Mouse (Mus musculus) c-Kit-positive CD71-negative TER-119-negative erythroid progenitor cells, embryonic 14.5 days (primary cell): Measurements from ENCODE around the gene Calhm3.
"Not testable (repeated sequence)": the region's sequence is repeated elsewhere in the genome, so short reads cannot be mapped to it uniquely, and the experiment has no call there.

ENCODE experiments used
- DNase-seq: peaks from one replicate; pipeline ENCODE4 v3.0.0-alpha.2; 2013; ENCODE audit warnings: low read depth

Gene Calhm3

GRCm38 (mm10) chr19:47167617-47168214 lies 10.2 kb upstream of the Calhm3 start:
- DNase-seq: no peak

DNA sequence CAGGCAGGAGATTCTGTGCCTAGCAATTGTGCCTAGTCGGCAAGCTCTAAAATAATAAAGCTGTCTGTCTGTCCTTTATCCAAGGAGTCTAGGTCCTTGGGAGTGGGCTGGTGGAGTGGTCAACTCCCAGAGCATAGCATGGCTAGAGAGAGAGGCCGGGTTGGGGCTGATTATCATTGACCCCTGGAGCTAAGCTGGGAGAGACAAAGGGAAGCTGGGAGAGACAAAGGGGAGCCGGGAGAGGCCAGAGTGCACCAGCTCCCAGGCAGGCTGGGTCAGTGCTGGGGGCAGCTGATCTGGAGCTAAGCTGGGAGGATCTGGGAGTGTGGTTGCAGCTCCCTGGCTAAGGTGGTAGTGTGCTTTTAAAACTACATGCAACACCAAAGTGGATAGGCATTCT lies 9.2 kb upstream of the Calhm3 start:
- DNase-seq: no peak

- no peak for DNase-seq
Observed at GRCm38 (mm10) chr19:47163176-47163744, 5.7 kb upstream of the Calhm3 start.

DNA sequence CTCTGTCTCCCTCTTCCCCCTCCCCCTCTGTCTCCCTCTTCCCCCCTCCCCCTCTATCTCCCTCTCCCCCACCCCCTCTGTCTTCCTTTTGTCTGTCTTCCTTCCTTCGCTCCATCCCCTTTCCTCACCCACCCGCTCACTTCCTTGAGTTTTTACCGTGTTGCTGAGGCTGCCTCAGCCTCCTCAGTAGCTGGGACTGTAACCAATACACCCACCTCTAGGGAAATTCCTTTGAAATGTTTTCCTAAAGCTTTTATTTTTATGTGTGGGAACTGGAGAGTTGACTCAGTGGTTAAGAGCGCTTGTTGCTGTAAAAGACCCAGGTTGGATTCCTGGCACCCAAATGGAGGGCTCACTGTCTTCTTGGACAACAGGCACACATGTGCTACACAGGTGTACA lies 4.1 kb upstream of the Calhm3 start:
- no peak for DNase-seq

GRCm38 (mm10) chr19:47153767-47154166 lies 3.8 kb downstream of the Calhm3 start:
- DNase-seq: no peak

DNA sequence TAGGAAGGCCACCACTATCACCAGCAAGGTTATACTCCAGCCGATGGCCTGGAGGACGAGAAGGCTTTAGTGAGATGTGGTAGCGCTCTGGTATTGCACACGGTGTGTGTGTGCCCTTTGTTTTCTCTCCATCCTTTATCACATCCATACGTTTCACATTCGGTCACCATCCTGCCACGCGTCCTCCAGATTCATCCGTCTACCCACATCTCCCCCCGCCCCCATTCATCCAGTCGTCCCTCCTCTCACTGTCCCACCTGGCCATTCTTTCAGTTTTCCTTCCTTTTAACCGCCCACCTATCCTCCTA lies 5.5 kb downstream of the Calhm3 start:
- no peak for DNase-seq

GRCm38 (mm10) chr19:47151332-47152061 lies 6.1 kb downstream of the Calhm3 start:
- DNase-seq: no peak

DNA sequence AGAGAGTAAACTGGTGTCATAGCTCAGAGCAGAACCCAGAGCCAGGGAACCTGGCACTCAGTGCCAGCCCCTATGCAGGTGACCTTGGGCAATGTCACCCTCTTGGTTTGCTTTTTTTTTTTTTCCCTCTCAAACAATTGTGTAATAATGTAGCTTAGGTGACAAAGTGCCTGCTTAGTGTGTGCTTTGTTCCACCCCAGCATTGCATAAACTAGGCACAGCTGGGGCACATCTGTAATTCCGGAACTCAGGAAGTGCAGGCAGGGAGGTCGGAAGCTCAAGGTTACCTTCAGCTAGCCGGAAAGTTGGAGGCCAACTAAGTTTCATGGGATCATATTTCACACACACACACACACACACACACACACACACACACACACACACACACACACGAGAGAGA lies 7.7 kb downstream of the Calhm3 start:
- no peak for DNase-seq

DNA sequence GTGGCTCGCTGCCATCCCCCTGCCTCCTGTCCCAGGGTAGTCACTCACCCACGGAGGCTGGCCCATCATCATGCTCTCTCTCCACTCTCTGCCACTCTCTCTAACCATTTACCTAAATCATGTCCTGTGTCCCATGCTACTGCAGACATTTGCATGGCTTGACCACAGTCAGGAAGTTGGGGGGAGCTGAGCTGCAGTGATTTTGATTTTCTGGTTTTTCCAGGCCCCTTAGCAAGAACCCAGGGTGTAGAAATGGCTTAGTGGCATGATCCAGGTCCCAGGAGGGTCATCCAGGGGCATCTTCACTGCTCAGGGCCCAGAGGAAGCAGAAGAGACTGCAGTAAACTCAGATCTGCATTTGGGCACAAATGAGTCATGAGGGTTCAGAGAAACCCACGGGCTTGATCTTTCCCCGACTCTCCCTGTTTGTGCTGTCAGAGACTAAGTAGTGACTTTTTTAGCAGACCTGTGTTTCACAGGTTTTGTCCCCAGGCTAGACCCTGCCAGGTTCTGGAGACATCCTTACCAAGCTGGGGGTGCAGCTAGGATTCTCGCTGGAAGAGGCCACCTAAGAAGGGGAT lies 9.2 kb downstream of the Calhm3 start:
- DNase-seq: no peak

GRCm38 (mm10) chr19:47144154-47144553 lies 13.4 kb downstream of the Calhm3 start, which contains the start of gene Calhm1:
Calhm1 (minus strand) TSS chr19:47144254.
- no peak for DNase-seq

- DNase-seq: no peak
Observed at GRCm38 (mm10) chr19:47142438-47142837, 15.1 kb downstream of the Calhm3 start.

DNA sequence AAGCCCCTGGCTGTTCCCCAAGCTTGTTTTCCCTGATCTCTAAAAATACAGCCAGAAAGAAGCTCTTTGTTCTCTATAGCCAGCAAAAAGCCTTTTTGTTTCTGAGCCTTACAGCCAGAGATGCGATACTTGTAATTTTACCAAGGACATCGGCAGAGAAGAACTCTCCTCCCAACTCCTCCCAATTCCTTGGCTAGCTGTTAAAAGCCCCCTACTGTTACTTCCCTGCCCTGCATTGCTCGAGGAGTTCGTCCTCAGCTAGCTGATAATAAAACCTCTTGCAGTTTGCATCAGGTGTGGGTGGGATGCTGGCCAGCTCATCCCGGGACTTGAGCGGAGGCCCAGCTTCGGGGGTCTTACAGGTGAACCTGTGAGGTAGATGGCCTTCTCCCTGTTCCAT lies 18.0 kb downstream of the Calhm3 start:
- not testable (repeated sequence) for DNase-seq

DNA sequence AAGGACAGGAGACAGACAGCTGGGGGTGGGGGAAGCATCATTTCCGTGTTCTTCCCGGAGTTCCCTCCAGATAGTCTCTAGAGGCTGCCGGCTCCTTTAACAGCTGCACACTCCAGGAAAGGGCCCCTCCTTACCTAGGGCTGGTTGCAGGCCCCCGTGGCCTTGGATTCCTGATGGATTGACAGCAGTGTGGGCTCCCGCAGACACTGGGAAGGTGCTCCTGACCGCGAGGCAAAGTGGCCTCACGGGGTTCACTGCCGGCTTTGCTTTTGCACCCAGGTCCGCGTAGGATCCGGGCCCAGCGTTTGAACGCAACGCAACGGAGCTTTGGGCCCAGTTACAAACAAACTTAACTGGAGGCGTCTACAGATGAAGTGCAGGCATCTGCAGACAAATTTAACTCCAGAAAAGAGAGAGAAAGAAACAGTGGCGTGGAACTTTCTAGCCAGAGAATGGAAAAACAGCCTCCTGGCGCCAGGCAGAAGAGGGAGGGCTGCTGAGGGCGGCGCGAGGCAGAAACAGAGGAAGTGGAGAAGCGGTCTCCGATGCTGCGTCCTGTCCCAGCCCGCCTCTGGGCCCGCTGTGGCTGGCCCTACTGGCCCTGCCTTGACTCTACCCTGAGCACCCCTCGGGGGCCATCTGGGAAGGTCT lies 19.7 kb downstream of the Calhm3 start, which contains the start of gene Calhm2:
Calhm2 (minus strand) TSS at position 524 of the 651 bp plus-strand sequence.
- DNase-seq: no peak

DNA sequence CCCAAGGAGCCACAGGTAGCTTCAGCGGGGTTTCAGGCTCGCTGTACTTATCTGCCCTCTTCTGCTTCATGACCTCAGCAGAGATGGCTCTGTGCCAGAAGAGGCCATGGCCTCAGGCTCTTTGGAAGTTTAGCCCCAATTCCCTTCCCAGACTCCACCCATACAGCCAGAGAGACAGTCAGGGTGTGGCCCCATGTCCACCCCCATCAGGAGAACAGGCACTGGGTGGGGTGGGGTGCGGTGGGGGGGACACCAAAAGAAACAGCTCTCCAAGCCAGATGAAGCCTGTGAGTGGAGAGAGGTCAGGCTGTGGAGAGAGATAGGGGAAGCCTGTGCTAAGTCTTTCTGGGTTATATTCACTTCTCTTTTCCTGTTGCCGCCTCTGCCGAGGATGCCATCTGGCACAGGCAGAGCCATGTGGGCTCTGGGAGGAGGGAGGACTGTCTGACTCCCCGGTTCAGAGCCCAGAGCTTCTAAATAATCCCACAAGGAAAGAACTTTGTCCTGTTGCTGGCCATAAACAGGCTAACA lies 20.4 kb downstream of the Calhm3 start:
- peak; percentile 44 for DNase-seq

DNA sequence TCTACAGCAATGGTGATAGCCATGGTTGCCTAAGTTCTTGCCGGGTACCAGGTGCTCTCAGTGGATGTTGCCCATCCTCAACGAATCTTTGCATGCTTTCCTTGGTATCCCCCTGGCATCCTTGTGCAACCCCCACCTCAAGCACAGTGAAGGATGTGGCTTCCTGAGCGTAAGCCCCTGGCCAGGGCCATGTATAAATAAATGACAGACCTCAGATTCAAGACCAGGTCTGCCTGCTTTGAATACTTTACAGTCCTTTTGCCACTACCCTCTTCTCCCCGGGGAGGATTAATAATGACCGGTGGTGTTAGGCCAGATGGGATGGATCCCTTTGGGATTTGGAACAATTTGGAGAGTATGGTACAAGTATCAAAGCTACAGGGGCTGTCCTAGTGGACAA lies 21.4 kb downstream of the Calhm3 start:
- no peak for DNase-seq

DNA sequence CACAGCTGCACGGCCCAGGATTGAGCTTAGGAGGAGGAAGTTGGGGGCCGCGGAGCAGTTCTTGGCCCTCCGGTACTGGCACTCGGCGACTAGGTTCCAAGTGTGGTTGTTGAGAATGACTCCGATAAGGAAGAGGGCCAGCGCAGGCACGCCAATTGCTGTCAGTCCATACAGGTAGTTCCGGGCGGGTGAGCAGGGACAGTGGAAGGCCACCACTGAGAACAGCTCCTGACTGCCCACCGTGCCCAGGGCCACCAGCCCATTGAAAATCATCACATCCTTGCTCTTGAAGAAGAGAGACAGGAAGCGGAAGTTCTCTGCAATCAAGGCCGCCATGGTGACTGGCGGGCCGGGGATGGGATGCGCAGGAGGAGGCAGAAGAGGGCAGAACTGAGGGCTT lies 22.0 kb downstream of the Calhm3 start:
- DNase-seq: no peak

DNA sequence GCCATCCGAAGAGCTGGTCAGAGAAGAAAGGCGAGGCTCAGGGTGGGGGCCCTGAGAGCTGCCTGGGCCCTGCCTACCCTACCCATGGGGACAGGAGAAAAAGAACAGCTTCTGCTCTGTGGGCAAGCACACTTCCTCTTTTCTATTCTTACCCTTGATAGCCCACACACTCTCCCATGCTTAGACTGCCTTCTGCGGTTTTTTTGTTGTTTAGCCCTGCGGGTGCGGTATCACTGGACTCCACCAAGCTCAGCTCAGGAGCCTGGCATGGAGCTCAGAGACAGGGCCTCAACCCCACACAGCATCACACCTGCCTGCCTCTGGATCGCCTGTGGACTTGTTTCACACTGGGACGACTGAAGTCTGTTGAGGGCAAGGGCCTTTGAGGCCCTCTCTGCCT lies 24.4 kb downstream of the Calhm3 start:
- peak; percentile 50 for DNase-seq

DNA sequence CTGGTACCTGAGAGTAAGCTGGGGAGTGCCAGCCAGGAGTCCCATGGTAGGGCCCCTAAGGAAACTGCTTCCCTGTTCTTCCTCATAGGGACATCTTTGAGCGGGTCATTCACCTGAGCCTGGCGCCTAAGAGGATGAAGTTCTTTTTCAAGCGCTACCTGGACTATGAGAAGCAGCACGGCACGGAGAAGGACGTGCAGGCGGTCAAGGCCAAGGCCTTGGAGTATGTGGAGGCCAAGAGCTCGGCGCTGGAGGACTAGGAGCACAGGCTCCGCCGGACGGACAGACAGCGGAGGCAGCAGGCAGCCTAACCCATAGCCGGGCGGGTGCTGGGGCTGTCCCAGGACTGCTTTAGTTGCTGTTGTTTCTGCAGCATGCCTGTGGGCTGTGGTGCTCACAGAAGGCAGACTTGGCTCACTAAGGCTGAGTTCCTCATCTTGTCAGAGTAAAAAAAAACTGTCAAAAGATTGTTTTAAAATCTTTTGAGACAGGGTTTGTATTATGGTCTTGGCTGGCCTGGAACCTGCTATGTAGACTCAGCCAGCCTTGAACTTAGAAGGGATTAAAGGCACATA lies 26.9 kb downstream of the Calhm3 start:
- DNase-seq: no peak

GRCm38 (mm10) chr19:47128835-47129234 lies 28.7 kb downstream of the Calhm3 start:
- no peak for DNase-seq

- DNase-seq: no peak
Observed at GRCm38 (mm10) chr19:47128164-47128563, 29.4 kb downstream of the Calhm3 start.

GRCm38 (mm10) chr19:47122802-47123201 lies 34.8 kb downstream of the Calhm3 start:
- peak; percentile 37 for DNase-seq

DNA sequence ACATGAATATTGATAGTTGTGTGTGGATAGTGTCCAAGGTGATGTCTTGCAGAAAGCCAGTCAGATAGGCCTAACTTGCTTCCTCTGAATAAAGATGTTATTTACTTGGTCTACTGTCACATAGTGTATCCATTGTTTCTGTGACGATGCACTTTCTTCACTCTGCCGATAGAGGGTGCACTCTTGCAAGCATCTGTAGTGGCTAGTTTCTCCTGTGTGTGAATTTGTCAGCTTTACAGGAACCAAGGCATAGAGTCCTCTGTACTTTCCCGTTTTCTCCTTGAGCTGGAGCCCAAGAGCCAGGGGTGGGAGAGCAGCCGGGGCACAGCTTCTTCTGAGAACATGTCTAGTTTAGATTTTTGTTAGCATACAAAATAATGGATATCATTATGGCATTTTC lies 36.5 kb downstream of the Calhm3 start:
- DNase-seq: no peak
